Mouse (Mus musculus): ENCODE data around the gene B4gat1.

DNA sequence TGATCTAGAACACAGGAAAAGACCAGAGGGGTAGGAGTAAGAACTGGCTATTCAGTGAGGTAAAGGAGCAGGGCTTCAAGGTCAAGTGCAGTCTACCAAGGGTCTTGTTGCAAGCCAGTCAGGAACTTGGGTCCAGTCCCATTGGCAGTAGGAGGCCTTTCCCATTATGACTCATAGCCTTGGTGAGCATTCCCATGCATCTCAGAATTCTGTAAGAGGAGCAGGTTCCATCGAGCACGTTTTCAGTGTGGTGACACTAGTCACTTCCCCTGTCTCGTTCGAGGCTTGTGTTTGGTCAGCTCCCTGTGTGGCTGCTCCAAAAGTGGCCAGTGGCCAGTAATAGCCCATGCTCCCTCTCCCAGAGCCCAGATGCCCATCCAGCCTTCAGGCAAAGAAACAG, 6.9 kb downstream of the B4gat1 start:
- no peak for TF ChIP-seq CTCF (IDR thresholded peaks at IDR 0.05; ENCODE audit: low read depth)
- no peak for TF ChIP-seq EP300 (IDR thresholded peaks at IDR 0.05; ENCODE audit: low read depth)
